Mouse (Mus musculus) MEL (cell line): ENCODE results near the gene Gamt.

Experiments
- GATA1 ChIP-seq: IDR thresholded peaks from 2 replicates; pipeline ENCODE4 v1.6.1; 2011; ENCODE audit warnings: low read depth, low read length, improper control_type of control experiment
- HCFC1 ChIP-seq: IDR thresholded peaks from 2 replicates; pipeline ENCODE4 v1.6.1; 2012; ENCODE audit warnings: low read depth, mild to moderate bottlenecking, inconsistent platforms, low read length, improper control_type of control experiment, moderate library complexity
- POLR2A ChIP-seq, 2 experiments: IDR thresholded peaks; 2 replicates each; pipeline ENCODE4 v1.6.1; 2011 to 2012; ENCODE audit warnings: low read length in 2 of 2, mild to moderate bottlenecking in 2 of 2, control low read depth in 1 of 2, improper control_type of control experiment in 1 of 2, low read depth in 1 of 2, moderate library complexity in 1 of 2; ENCODE audit not compliant: control insufficient read depth in 1 of 2, insufficient read depth in 1 of 2, poor library complexity in 1 of 2

- TF ChIP-seq GATA1 (no peak), HCFC1 (no peak), POLR2A (IDR thresholded peaks at IDR 0.05; ENCODE audit: control insufficient read depth in 1 of 2, insufficient read depth in 1 of 2, low read depth in 1 of 2, low read length in 2 of 2, poor library complexity in 1 of 2) (no peak)
These were observed 4.8 kb downstream of the Gamt start for GRCm38 (mm10) chr10:80255881-80256535.
